Mouse (Mus musculus) intestine, embryonic 16.5 days (tissue): ENCODE results near the gene Ccdc120. TPM values are rescaled to one million over a fixed set of nuclear protein-coding genes. Genes with fewer than 3 reads are reported as not detected.
A peak's percentile ranks its signal among the peaks of the same experiment; 100 is the strongest.

ENCODE experiments used
- ATAC-seq: fragments of 200-750 bp; cut with Nextera tagmentation; 2 replicates; pipeline ENCODE4 v1.8.0; 2017; ENCODE audit warnings: moderate TSS enrichment, moderate library complexity
- H3K27ac ChIP-seq: fragments of 300-500 bp; sonication (generic); 2 replicates; pipeline ENCODE4 v1.5.1; 2014; ENCODE audit warnings: mild to moderate bottlenecking, low read length
- H3K27me3 ChIP-seq: fragments of 300-500 bp; sonication (generic); replicated peaks from 2 replicates; pipeline ENCODE4 v1.6.1; 2014; ENCODE audit warnings: low read length, control low read depth, mixed read lengths; ENCODE audit not compliant: control insufficient read depth, insufficient read depth
- H3K36me3 ChIP-seq: fragments of 300-500 bp; sonication (generic); 2 replicates; pipeline ENCODE4 v1.6.1; 2014; ENCODE audit warnings: low read length, control low read depth; ENCODE audit not compliant: control insufficient read depth, insufficient read depth
- H3K4me1 ChIP-seq: fragments of 300-500 bp; sonication (generic); 2 replicates; pipeline ENCODE4 v1.6.1; 2014; ENCODE audit warnings: low read length, control low read depth, mixed read lengths; ENCODE audit not compliant: control insufficient read depth, insufficient read depth
- H3K4me2 ChIP-seq: fragments of 300-500 bp; sonication (generic); 2 replicates; pipeline ENCODE4 v1.6.1; 2014; ENCODE audit warnings: low read depth, low read length, control low read depth
- H3K4me3 ChIP-seq: fragments of 300-500 bp; sonication (generic); 2 replicates; pipeline ENCODE4 v1.5.1; 2014; ENCODE audit warnings: mild to moderate bottlenecking, low read length
- H3K9ac ChIP-seq: fragments of 300-500 bp; sonication (generic); 2 replicates; pipeline ENCODE4 v1.6.1; 2014; ENCODE audit warnings: low read depth, low read length
- H3K9me3 ChIP-seq: fragments of 300-500 bp; sonication (generic); 2 replicates; pipeline ENCODE4 v1.6.1; 2016; ENCODE audit warnings: low read length, control low read depth; ENCODE audit not compliant: control insufficient read depth
- WGBS: fragments of 180-500 bp; shearing (Covaris S2); extraction: QIAGEN DNeasy Blood & Tissue Kit; methylation state at CpG from one replicate; pipeline ENCODE4 v1.1.7; 2014; 5-methylcytosine and 5-hydroxymethylcytosine counted together
- polyA plus RNA-seq: library from polyadenylated mRNA; unstranded; fragments of >200 nt; fragmentation: Nextera tagmentation; extraction: Ambion mirVana; gene quantifications from 2 replicates; pipeline ENCODE4 v1.2.1, GENCODE M21; 2015

The Ccdc120 gene
- polyA plus RNA-seq, 1 experiment from 2014 or later, result 12.0 TPM

DNA sequence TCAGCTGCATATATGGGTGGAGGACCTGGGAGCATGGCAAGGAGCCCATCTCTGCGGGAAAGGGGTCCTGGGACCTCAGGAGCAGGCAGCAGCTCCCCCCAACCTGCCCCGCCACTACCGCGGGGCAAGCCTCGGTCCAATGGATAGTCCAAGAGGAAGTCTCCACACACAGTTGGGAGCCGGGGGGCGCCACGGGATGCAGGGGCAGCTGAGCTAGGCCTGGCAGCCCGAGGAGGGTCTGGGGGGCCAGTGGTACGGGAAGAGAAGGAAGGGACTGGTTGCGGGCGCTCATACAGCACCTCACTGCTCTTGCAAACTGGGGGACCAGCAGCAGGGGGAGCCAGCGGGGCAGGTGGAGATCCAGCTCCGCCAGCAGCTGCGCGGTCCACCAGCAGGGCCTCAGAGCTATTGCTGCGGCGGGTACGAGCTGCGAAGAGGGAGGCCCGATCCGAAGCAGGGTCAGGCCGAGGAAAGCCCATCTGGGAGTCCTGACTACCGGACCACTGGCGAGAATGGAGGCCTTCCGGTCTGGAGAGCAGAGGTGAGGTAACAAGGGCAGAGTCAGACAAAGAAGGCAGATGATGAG is 17.0 kb downstream of the Ccdc120 start:
- ATAC-seq, result peak; percentile 54
- Histone ChIP-seq H3K4me2 (no peak overlapping the region), H3K27me3 (no peaks in the 10 kb centered on the region), H3K4me3 (no peak overlapping the region), H3K4me1 (no peaks in the 10 kb centered on the region), H3K27ac (no peak overlapping the region), H3K9me3 (no peaks in the 10 kb centered on the region), H3K9ac (no peak overlapping the region), H3K36me3 (no peaks in the 10 kb centered on the region)
- WGBS, result 43% methylated on average over 23 of the region's 26 CpGs

DNA sequence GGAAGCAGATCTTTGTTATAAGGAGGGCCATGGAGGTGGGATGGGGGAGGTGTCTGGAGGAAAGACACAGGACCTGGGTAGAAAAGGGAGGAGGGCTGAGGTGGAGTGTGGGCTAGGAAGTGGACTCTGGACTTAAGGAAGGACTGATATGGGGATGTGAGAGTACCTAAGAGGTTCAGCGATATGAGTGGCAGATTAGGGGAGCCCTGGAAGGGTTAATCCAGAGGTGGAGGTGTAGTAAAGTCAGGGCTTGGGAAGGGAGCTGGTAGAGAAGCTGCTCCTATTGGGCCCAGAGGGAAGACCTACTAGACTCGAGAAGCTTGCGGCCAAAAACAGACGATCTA is 21.8 kb downstream of the Ccdc120 start:
- H3K36me3 ChIP-seq, result no peaks in the 10 kb centered on the region
- H3K4me3 ChIP-seq, result peak overlapping the region; percentile 53
- 37% methylated on average over 4 of the region's 4 CpGs for WGBS
- H3K9ac ChIP-seq, result peak overlapping the region; percentile 48
- peak overlapping the region; percentile 52 for H3K4me2 ChIP-seq
- peak; percentile 45 for ATAC-seq
- H3K9me3 ChIP-seq, result no peaks in the 10 kb centered on the region
- no peaks in the 10 kb centered on the region for H3K27me3 ChIP-seq
- H3K4me1 ChIP-seq, result 0 out of 2 replicates have a peak, but pooled peaks cover 3% of the 10 kb centered on the region
- no peak overlapping the region for H3K27ac ChIP-seq

DNA sequence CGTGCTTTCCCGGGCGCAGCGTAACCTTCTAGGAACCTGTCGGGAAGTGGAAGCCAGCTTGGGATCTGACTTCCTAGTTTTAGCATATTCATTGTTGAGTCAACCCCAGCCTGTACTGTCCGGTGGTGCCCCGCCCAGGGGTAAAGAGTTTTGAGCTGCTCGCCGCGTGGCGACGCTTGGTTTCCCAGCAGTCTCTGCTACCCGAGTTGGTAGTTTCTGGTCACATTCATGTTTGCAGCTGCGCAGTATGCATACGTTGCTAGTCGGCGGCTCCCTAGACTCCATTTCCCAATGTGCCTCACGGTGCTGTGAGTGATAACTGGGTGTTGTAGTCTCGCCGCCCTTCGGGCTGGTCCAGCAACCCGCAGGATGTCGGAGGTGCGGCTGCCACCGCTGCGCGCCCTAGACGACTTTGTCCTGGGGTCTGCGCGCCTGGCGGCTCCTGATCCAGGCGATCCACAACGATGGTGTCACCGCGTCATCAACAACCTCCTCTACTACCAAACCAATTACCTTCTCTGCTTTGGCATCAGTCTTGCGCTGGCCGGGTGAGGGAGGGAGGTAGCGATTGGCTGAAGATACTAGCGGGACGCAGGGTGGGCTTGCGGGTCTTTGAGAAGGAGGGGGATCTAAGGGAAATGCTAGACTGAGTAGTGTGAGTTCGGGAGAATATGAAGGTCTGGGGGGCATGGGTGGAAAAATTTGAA is 22.3 kb downstream of the Ccdc120 start, which contains the start of gene Praf2:
Praf2 (plus strand) TSS at position 225 of the 707 bp plus-strand sequence.
- Histone ChIP-seq H3K9ac (peak within 1 kb of the TSS; percentile 53), H3K27me3 (no peaks in the 10 kb centered on the region), H3K27ac (peak within 1 kb of the TSS; percentile 77), H3K4me2 (peak within 1 kb of the TSS; percentile 52), H3K36me3 (no peaks in the 10 kb centered on the region), H3K9me3 (no peaks in the 10 kb centered on the region), H3K4me1 (0 out of 2 replicates have a peak, but pooled peaks cover 3% of the 10 kb centered on the region), H3K4me3 (peak within 1 kb of the TSS; percentile 53)
- ATAC-seq, result peak; percentile 95
- WGBS, result 12% methylated on average over 42 of the region's 42 CpGs

DNA sequence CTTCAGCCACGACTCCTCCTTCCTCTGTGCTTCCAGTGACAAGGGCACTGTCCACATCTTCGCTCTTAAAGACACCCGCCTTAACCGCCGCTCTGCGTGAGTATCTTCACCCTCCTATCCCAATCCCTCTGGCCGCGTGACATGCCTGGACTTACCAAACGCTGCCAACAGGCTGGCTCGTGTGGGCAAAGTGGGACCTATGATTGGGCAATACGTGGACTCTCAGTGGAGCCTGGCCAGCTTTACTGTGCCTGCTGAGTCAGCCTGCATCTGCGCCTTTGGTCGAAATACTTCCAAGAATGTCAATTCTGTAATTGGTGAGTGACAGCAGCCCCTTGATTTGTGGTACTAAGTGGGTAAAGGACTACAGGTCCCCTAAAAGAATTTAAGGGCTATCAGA is 23.5 kb downstream of the Ccdc120 start:
- Histone ChIP-seq H3K36me3 (no peaks in the 10 kb centered on the region), H3K27me3 (no peaks in the 10 kb centered on the region), H3K9me3 (no peaks in the 10 kb centered on the region), H3K9ac (no peak overlapping the region), H3K27ac (peak overlapping the region; percentile 77; the same call in 1 of the 2 replicates), H3K4me2 (no peak overlapping the region), H3K4me3 (no peak overlapping the region), H3K4me1 (0 out of 2 replicates have a peak, but pooled peaks cover 3% of the 10 kb centered on the region)
- WGBS, result 91% methylated on average over 13 of the region's 13 CpGs
- ATAC-seq, result no peak

DNA sequence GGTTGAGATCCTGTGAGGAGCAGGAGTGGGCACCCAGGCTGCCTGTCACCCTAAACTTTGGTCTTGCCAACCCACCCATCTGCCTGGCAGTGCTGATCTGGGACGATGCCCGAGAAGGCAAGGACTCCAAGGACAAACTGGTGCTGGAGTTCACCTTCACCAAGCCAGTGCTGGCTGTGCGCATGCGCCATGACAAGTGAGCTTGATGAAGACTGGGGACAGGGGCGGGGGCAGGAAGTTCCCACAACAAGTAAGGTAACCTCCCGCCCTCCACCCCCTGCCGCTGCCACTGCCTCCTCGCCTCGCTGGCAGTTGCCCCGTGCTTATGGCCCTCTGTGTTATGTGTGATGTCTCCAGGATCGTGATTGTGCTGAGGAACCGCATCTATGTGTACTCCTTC is 24.9 kb downstream of the Ccdc120 start:
- ATAC-seq, result no peak
- H3K9ac ChIP-seq, result no peak overlapping the region
- H3K36me3 ChIP-seq, result no peaks in the 10 kb centered on the region
- 0 out of 2 replicates have a peak, but pooled peaks cover 3% of the 10 kb centered on the region for H3K4me1 ChIP-seq
- H3K4me2 ChIP-seq, result no peak overlapping the region
- H3K27me3 ChIP-seq, result no peaks in the 10 kb centered on the region
- H3K4me3 ChIP-seq, result no peak overlapping the region
- no peak overlapping the region for H3K27ac ChIP-seq
- H3K9me3 ChIP-seq, result no peaks in the 10 kb centered on the region
- 79% methylated on average over 12 of the region's 12 CpGs for WGBS

DNA sequence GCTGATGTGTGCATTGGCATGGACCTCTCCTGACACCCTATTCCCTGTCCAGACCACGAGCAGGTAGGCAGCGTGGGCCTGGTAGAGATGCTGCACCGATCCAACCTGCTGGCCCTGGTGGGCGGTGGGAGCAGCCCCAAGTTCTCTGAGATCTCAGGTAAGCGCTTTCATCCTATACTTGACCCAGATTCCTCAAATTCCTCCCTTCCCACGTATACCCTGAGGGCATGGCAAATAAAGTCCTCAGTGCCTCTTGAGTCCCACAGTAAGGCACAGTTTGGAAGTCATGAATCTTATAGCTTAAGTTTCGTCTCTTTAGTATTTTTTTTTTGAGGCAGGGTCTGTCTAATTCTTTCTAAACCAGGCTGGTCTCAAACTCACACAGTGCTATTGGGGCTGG is 26.6 kb downstream of the Ccdc120 start:
- Histone ChIP-seq H3K27ac (no peak overlapping the region), H3K4me3 (no peak overlapping the region), H3K4me2 (no peak overlapping the region), H3K9me3 (no peaks in the 10 kb centered on the region), H3K27me3 (no peaks in the 10 kb centered on the region), H3K9ac (no peak overlapping the region), H3K4me1 (0 out of 2 replicates have a peak, but pooled peaks cover 3% of the 10 kb centered on the region), H3K36me3 (no peaks in the 10 kb centered on the region)
- 79% methylated on average over 7 of the region's 7 CpGs for WGBS
- no peak for ATAC-seq

DNA sequence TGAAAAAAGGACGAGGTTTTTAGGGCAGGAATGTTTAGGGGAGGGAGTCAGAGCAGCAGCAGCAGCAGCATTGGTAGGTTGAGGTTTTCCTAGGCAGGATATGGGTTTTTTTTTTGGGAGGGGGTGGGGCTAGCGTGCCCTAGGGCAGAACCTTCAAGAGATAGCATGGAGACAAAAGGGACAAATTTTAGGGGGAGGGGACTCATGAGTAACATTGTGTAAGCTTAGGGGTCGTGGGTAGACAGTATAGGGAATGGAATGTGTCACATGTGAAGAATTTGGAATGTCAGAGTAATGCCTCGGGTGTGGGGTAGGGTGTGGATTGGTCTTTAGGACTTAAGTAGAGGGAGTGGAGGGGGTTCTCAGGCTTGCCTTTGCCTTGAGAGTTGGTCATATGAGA is 28.0 kb downstream of the Ccdc120 start:
- Histone ChIP-seq H3K9me3 (no peaks in the 10 kb centered on the region), H3K4me3 (peak overlapping the region; percentile 65), H3K27ac (no peak overlapping the region), H3K36me3 (no peaks in the 10 kb centered on the region), H3K4me2 (peak overlapping the region; percentile 73), H3K4me1 (0 out of 2 replicates have a peak, but pooled peaks cover 2% of the 10 kb centered on the region), H3K27me3 (no peaks in the 10 kb centered on the region), H3K9ac (peak overlapping the region; percentile 73)
- WGBS, result 15% methylated on average over 4 of the region's 4 CpGs
- ATAC-seq, result no peak

DNA sequence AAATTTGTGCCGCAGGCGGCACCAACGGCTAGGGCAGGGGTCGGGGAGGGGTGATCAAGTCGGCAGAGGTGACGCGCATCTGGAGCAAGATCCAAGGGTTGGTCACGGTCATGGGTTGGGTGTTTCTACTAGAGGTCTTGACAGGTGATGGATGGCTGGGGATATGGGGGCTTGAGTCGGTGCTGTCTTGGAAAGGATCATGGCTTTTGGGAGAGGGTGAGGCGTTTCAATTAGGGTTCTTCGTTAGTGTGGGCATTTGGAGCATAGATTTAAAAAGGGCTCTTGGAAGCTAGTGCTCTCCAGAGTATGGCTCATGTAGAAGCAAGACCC is 28.5 kb downstream of the Ccdc120 start:
- ATAC-seq, result peak; percentile 47
- peak overlapping the region; percentile 65 for H3K4me3 ChIP-seq
- 25% methylated on average over 11 of the region's 11 CpGs for WGBS

DNA sequence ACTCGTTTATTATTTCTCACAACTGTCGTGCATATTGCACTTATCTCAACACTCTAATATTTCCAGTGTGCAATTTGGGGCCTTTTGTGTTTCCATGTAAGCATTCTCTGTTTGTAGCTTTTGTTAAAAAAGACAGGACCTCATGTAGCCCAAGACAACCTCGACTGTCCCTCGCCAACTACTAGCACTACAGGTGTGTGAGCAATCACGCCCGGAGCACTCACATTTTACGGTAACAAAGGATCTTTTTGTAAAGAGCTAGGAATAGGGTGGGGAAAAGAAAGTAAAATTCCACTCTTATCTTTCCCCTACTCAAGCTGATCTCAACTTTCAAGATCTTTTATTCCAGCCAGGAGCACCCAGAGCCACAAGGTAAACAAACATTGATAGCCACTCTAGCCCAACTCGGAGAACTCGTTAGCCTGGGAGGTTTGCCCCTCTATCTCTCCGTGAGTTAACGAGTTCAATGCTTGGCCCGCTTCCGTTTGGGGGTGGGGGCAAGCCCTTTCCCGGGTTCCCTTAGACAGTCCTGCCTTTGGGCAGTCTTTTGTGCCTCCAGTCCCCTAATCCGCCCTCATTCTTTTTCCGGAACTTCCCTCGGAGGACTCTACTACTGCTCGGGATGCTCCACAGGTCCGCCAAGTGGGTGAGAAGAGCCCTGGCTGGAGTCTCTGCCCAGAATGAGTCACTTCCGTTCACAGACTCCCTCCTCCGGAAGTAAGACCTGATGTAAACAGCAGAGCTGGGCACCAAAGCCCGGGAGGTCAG is 29.0 kb downstream of the Ccdc120 start, which contains the start of gene Gm45208:
Gm45208 (plus strand) TSS at position 732 of the 768 bp plus-strand sequence.
- 19% methylated on average over 22 of the region's 22 CpGs for WGBS

More for the DNA sequence above, 28.5 kb downstream of the Ccdc120 start:
- Histone ChIP-seq H3K27me3 (no peaks in the 10 kb centered on the region), H3K9me3 (no peaks in the 10 kb centered on the region), H3K36me3 (no peaks in the 10 kb centered on the region), H3K4me2 (peak overlapping the region; percentile 73), H3K27ac (peak overlapping the region; percentile 92), H3K4me1 (no peaks in the 10 kb centered on the region), H3K9ac (peak overlapping the region; percentile 73)

More for the DNA sequence above, 29.0 kb downstream of the Ccdc120 start, which contains the start of gene Gm45208:
- Histone ChIP-seq H3K4me2 (peak within 1 kb of the TSS; percentile 73), H3K36me3 (no peaks in the 10 kb centered on the region), H3K4me3 (peak within 1 kb of the TSS; percentile 65), H3K9ac (peak within 1 kb of the TSS; percentile 73), H3K9me3 (no peaks in the 10 kb centered on the region), H3K4me1 (no peaks in the 10 kb centered on the region), H3K27ac (peak within 1 kb of the TSS; percentile 92), H3K27me3 (no peaks in the 10 kb centered on the region)
- ATAC-seq, result peak; percentile 95
